Mouse (Mus musculus) adrenal gland (tissue): ENCODE data around the gene St8sia1.

Source experiments
- intact Hi-C: fragments of 180-260 bp; cut with DNase I; formaldehyde crosslinking; loops from one replicate; pipeline ENCODE4 v1.15.1; 2025

St8sia1 gene

GRCm38 (mm10) chr6:142792241-142792968 is 171.8 kb downstream of the St8sia1 start:
- intact Hi-C loops = no loop called here

GRCm38 (mm10) chr6:142789736-142790135 is 174.5 kb downstream of the St8sia1 start:
- intact Hi-C loops = loop anchor here (5.0 kb wide), 1 partner anchor 178 kb away; no protein-coding TSS in a partner anchor

- intact Hi-C loops = loop anchor here (5.0 kb wide), 1 partner anchor 179 kb away; no protein-coding TSS in a partner anchor
Observed at GRCm38 (mm10) chr6:142788042-142788987, 175.9 kb downstream of the St8sia1 start.

GRCm38 (mm10) chr6:142786106-142786505 is 178.1 kb downstream of the St8sia1 start:
- intact Hi-C loops = loop anchor here (5.0 kb wide), 1 partner anchor 181 kb away; no protein-coding TSS in a partner anchor

- intact Hi-C loops = loop anchor here (5.0 kb wide), 1 partner anchor 182 kb away; no protein-coding TSS in a partner anchor
Observed at GRCm38 (mm10) chr6:142785343-142785742, 178.9 kb downstream of the St8sia1 start.

- intact Hi-C loops = no loop called here
Observed at GRCm38 (mm10) chr6:142781286-142781685, 183.0 kb downstream of the St8sia1 start.

GRCm38 (mm10) chr6:142780574-142781033 is 183.6 kb downstream of the St8sia1 start:
- intact Hi-C loops = no loop called here

- intact Hi-C loops = no loop called here
Observed at GRCm38 (mm10) chr6:142779812-142780573, 184.3 kb downstream of the St8sia1 start.

- intact Hi-C loops = no loop called here
Observed at GRCm38 (mm10) chr6:142779045-142779811, 185.0 kb downstream of the St8sia1 start.

- intact Hi-C loops = no loop called here
Observed at GRCm38 (mm10) chr6:142776935-142777334, 187.3 kb downstream of the St8sia1 start.

- intact Hi-C loops = no loop called here
Observed at GRCm38 (mm10) chr6:142773566-142773965, 190.7 kb downstream of the St8sia1 start.

GRCm38 (mm10) chr6:142771643-142772042 is 192.6 kb downstream of the St8sia1 start:
- intact Hi-C loops = no loop called here
